ENCODE assay signal across 23 mouse cellular contexts in genomic region chr4:104204047-104204446, GRCm38 (mm10).
DNase-seq lines count a peak whose midpoint lies in the region; ATAC-seq and TF ChIP-seq lines count a peak whose summit lies in the region.
"Had no signal": no experiment of that assay in that cellular context is flagged by ENCODE, and none has a peak within 500 bp of the region (broad histone marks: within the 10 kb centered on the region; RNA-seq: fewer than 3 reads in every experiment).

No protein-coding gene starts in this region.

- peak; percentile 43 for TF ChIP-seq CTCF in midbrain, postnatal 0 days (IDR thresholded peaks at IDR 0.05)

- H3K4me3 ChIP-seq in midbrain, postnatal 0 days (ENCODE audit: low read depth, low read length): no peak overlapping the region
- no peak overlapping the region for H3K4me3 ChIP-seq in midbrain, embryonic 11.5 days (ENCODE audit: low read depth, low read length)
- no peak overlapping the region for H3K4me3 ChIP-seq in forebrain, embryonic 14.5 days (ENCODE audit: low read depth, low read length)
- H3K4me3 ChIP-seq: embryonic facial prominence, embryonic 15.5 days; forebrain, embryonic 10.5 days; heart, embryonic 15.5 days; left cerebral cortex, adult 2 months had no signal

- no peaks in the 10 kb centered on the region for H3K36me3 ChIP-seq in midbrain, postnatal 0 days (ENCODE audit: insufficient read depth, low read length)
- no peaks in the 10 kb centered on the region for H3K36me3 ChIP-seq in midbrain, embryonic 11.5 days (ENCODE audit: control insufficient read depth, insufficient read depth, low read length)
- H3K36me3 ChIP-seq in forebrain, embryonic 14.5 days (ENCODE audit: control insufficient read depth, insufficient read depth, low read length): no peaks in the 10 kb centered on the region
- H3K36me3 ChIP-seq: embryonic facial prominence, embryonic 15.5 days; forebrain, embryonic 10.5 days; heart, embryonic 15.5 days had no signal

- no peak overlapping the region for H3K9ac ChIP-seq in midbrain, postnatal 0 days (replicated peaks; ENCODE audit: low read length, poor library complexity, severe bottlenecking)
- H3K9ac ChIP-seq in midbrain, embryonic 11.5 days (ENCODE audit: low read length): no peak overlapping the region
- no peak overlapping the region for H3K9ac ChIP-seq in forebrain, embryonic 14.5 days (ENCODE audit: low read length)
- H3K9ac ChIP-seq: embryonic facial prominence, embryonic 15.5 days; heart, embryonic 15.5 days; liver, postnatal 0 days had no signal

- no peak overlapping the region for H3K27ac ChIP-seq in midbrain, postnatal 0 days (ENCODE audit: low read depth, low read length)
- no peak overlapping the region for H3K27ac ChIP-seq in midbrain, embryonic 11.5 days (ENCODE audit: low read depth, low read length)
- H3K27ac ChIP-seq in forebrain, embryonic 14.5 days (ENCODE audit: low read depth, low read length): no peak overlapping the region
- H3K27ac ChIP-seq: embryonic facial prominence, embryonic 15.5 days; forebrain, embryonic 10.5 days; heart, embryonic 15.5 days; left cerebral cortex, adult 2 months had no signal

- ATAC-seq in cerebellum, adult (ENCODE audit: insufficient number of reproducible peaks, low FRiP score, low TSS enrichment): peak; percentile 69
- ATAC-seq in midbrain, postnatal 0 days (ENCODE audit: low FRiP score): no peak
- ATAC-seq in midbrain, embryonic 11.5 days (ENCODE audit: low FRiP score): no peak
- ATAC-seq in forebrain, embryonic 14.5 days: no peak
- ATAC-seq: inflammation-experienced regulatory T-cells, adult 6 months; liver, postnatal 0 days; Patski had no signal

- 33% methylated on average over 6 of the region's 6 CpGs for WGBS in midbrain, postnatal 0 days
- WGBS in midbrain, embryonic 11.5 days: 41% methylated on average over 6 of the region's 6 CpGs
- 38% methylated on average over 6 of the region's 6 CpGs for WGBS in forebrain, embryonic 14.5 days

- no peaks in the 10 kb centered on the region for H3K27me3 ChIP-seq in midbrain, postnatal 0 days (ENCODE audit: insufficient read depth, low read length)
- H3K27me3 ChIP-seq in midbrain, embryonic 11.5 days (ENCODE audit: control insufficient read depth, insufficient read depth, low read length): no peaks in the 10 kb centered on the region
- no peaks in the 10 kb centered on the region for H3K27me3 ChIP-seq in forebrain, embryonic 14.5 days (replicated peaks; ENCODE audit: control insufficient read depth, insufficient read depth, low read length)
- H3K27me3 ChIP-seq: embryonic facial prominence, embryonic 15.5 days; heart, embryonic 15.5 days; Patski had no signal

- H3K9me3 ChIP-seq in midbrain, postnatal 0 days (ENCODE audit: low read length): no peaks in the 10 kb centered on the region
- H3K9me3 ChIP-seq in midbrain, embryonic 11.5 days (ENCODE audit: control insufficient read depth, low read length): no peaks in the 10 kb centered on the region
- H3K9me3 ChIP-seq in forebrain, embryonic 14.5 days (replicated peaks; ENCODE audit: control insufficient read depth, low read length): no peaks in the 10 kb centered on the region
- H3K9me3 ChIP-seq: embryonic facial prominence, embryonic 15.5 days; forebrain, embryonic 10.5 days; heart, embryonic 15.5 days had no signal

- H3K4me2 ChIP-seq in midbrain, postnatal 0 days (ENCODE audit: low read depth, low read length, poor library complexity, severe bottlenecking): no peak overlapping the region
- H3K4me2 ChIP-seq in midbrain, embryonic 11.5 days: no peak overlapping the region
- no peak overlapping the region for H3K4me2 ChIP-seq in forebrain, embryonic 14.5 days (ENCODE audit: low read length)
- H3K4me2 ChIP-seq: embryonic facial prominence, embryonic 15.5 days; heart, embryonic 15.5 days had no signal

- DNase-seq in cerebellum, postnatal 4 days (ENCODE audit: low spot score in 2 of 2): no peak
- DNase-seq in midbrain, postnatal 0 days (ENCODE audit: low spot score): peak; percentile 24
- no peak for DNase-seq in midbrain, embryonic 11.5 days (ENCODE audit: low spot score, missing footprints)
- DNase-seq in cerebellum, postnatal 14 days: peak; percentile 43 to 55
- no peak for DNase-seq in gastrocnemius, postnatal 10 days
- no peak for DNase-seq in forebrain, embryonic 14.5 days (ENCODE audit: low spot score)
- no peak for DNase-seq in kidney, postnatal 25 days
- DNase-seq: adrenal gland, postnatal 36 days; kidney, adult 9 months; layer of hippocampus, adult 9-11 months; left cerebral cortex, postnatal 4 days; liver; liver, postnatal 0 days; lung, postnatal 14 days; spleen, adult 18-20 months; thymus, postnatal 36 days had no signal

- peaks cover 3% of the 10 kb centered on the region; the same call in 1 of the 2 replicates for H3K4me1 ChIP-seq in midbrain, postnatal 0 days (ENCODE audit: insufficient read depth, low read length)
- no peaks in the 10 kb centered on the region for H3K4me1 ChIP-seq in midbrain, embryonic 11.5 days (ENCODE audit: control insufficient read depth, insufficient read depth, low read length)
- H3K4me1 ChIP-seq in forebrain, embryonic 14.5 days (ENCODE audit: control insufficient read depth, insufficient read depth, low read length): peaks cover 4% of the 10 kb centered on the region
- H3K4me1 ChIP-seq: forebrain, embryonic 10.5 days; heart, embryonic 15.5 days had no signal

Comparison
In these comparisons a context has a peak if more than half of its experiments do, and no peak if none do; other contexts are left out.
1. DNase-seq: peak in midbrain, postnatal 0 days (single experiment) and cerebellum, postnatal 14 days (2 of 2); none in cerebellum, postnatal 4 days (0 of 2), midbrain, embryonic 11.5 days (single experiment), gastrocnemius, postnatal 10 days (single experiment), forebrain, embryonic 14.5 days (single experiment) and kidney, postnatal 25 days (0 of 2).